Mouse (Mus musculus): Measurements from ENCODE around the gene Pcsk7.

The Pcsk7 gene

DNA sequence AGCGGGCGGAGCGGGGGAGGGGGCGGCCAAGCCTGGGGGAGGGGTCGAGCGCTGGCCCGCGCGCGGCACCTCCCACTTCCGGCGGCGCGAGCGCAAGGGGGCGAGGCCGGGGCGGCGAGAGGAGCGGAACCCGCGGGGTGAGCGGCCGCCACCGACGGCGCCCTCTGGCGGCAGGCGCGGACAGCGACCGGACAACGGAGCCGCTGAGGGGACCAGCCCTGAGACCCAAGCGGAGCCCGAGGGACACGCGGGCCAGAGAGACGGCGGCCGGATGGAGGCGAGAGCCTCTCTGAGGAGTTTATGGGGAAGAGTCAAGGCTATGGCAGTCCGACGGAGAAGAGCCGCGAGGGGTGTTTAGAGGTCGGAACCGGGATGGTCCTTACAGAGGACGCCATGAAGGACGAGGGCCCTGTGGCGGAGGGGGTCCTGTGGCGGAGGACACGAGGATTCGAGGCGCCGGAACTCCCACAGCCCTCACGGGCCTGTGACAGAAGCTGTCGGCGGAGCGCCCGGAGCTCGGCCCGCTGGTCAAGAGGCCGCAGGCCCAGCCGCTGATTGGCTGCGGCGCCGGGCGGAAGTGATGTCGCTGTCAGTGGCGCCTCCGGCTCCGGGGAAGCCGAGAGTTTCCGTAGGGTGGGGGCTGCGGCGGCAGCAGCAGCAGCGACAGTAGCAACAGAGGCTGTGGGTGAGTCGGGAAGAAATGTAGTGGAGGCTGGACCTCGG lies at the start of gene Pcsk7, which contains the start of gene Rnf214:
TSS of gene Pcsk7 (plus strand) at position 143 of the 723 bp plus-strand sequence.
TSS of gene Rnf214 (minus strand) at position 557 of the 723 bp plus-strand sequence.
- peak; percentile 41 for DNase-seq (ENCODE audit: low spot score)

DNA sequence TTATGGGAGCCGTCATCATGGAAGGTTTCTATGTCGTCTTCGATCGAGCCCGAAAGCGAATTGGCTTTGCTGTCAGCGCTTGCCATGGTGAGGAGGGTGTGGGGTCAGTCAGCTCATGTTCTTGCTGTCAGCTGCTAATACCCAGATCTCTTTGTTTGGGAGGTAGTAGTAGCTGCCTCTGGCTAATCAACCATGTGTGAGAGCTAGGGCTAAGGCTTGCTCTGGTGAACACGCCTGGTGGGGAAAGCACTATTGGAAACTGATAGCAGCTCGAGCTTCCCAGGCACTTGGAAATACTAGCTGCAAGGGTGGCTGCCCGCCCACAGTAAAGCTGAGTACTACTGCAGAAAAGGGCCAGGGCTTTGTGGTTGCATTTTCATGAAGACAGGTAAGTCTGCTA lies 46.9 kb upstream of the Pcsk7 start:
- DNase-seq (ENCODE audit: low spot score) = no peak

DNA sequence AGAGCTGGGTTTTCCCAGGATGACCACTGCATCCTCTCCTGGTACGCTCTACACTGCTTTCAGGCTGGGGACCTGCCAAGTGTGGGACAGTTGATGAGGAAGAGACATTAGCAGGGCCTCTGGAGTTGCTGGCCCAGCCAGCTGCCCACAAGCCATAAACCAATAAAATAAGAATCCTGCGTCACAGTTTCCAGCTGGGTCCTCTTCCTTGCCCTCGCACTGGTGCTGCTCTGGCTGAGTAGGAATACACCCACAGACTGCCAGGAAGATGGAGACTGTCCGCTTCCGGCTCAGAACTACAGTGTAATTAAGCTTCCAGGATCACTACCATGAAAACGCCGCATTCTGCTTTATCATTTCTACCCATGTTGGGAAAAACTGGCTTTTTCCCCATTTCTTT lies 44.5 kb upstream of the Pcsk7 start:
- DNase-seq (ENCODE audit: low spot score) = no peak

DNA sequence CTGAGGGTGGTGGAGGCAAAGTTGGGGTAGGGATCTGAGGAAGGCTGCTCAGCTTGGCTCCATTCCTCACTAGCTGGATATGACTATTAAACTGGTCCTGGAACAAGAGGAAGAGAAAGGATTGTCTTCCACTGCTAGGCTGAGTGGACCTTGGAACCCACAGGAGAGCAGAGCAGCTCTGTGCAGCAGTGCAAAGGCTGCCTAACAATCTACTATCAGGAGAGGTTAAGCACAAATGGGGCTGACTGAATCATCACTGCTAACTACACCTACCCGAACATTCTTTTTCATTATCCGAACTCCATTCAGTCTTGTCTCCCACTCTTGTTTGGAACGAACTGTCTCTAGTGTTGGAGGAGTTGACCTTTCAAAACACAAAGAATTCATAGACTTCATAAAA lies 37.1 kb upstream of the Pcsk7 start:
- DNase-seq (ENCODE audit: low spot score) = no peak

DNA sequence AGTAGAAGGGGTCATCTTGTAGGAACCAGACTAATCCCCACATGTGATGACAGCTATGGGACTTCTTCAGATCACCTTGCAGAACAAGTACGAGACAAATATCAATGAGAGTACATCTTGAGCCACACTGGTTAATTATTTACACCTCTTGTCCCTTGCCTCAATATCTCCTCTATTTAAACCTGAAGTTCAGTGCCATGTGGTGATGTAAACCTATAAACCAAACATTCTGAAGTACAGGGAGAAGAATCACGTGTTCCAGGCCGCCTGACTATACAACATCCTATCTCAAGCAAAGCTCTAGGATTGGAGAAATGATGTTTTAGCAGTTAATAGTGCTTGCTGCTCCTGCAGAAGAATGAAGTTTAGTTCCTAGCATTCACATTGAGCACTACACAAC lies 36.0 kb upstream of the Pcsk7 start:
- DNase-seq (ENCODE audit: low spot score) = no peak

- DNase-seq (ENCODE audit: low spot score) = no peak
These were observed 28.4 kb upstream of the Pcsk7 start for GRCm38 (mm10) chr9:45877928-45878327.

DNA sequence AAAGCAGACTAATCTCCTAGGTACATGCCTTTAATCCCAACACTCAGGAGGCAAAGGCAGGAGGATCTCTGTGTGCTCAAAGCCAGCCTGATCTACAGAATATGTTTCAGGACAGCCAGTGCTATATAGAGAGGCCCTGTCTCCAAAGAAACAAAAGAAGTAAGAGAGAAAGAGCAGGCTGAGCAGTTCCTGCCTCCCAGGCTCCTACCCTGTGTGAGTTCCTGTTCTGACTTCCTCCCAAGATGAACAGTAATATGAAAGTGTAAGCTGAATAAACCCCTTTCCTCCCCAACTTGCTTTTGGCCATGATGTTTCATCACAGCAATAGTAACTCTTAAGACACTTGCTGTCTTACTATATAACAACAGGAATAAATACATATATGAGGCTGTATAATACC lies 12.6 kb upstream of the Pcsk7 start:
- no peak for DNase-seq (ENCODE audit: low spot score)

- no peak for DNase-seq (ENCODE audit: low spot score)
These were observed 1.1 kb upstream of the Pcsk7 start for GRCm38 (mm10) chr9:45905196-45905595.

DNA sequence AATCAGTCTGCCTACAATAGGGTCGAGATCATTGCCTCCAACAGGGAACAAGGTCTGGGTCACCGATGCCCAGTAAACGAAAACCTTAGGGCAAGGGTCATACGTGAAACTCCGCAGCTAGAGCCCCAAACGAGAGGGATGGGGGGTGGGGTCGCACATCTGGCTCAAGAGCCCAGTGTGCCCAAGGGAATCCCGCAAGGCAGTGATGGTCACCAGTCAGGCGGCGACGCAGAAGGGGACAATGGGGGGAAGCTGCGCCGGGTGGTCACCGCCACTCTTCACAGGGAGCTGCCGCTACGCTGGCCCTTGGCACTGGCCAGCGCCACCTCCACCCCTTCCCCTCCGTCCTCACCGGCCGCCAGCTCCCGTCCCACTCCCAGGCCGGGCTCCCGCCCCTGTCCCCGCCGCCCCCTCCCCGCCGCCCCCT lies 473 bp upstream of the Pcsk7 start:
- no peak for DNase-seq (ENCODE audit: low spot score)

DNA sequence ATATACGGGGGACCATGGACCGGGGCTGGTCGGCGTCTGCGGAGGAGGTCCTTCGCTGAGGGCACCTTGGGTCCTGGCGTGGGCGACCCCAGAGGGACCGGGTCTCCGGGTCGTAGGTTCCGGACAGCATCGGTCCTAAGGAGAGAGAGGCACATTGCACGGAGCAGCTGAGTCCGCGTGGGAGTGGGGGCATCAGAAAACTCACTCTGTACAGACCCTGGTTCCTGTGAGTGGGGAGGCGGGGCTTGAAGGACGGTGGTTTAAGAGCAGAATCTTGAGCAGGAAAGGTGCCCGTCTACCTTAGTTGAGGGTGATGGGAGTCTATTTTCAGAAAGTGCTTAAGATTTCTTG lies 756 bp downstream of the Pcsk7 start:
- no peak for DNase-seq (ENCODE audit: low spot score)

- DNase-seq (ENCODE audit: low spot score) = no peak
These were observed 4.7 kb downstream of the Pcsk7 start for GRCm38 (mm10) chr9:45910995-45911394.

DNA sequence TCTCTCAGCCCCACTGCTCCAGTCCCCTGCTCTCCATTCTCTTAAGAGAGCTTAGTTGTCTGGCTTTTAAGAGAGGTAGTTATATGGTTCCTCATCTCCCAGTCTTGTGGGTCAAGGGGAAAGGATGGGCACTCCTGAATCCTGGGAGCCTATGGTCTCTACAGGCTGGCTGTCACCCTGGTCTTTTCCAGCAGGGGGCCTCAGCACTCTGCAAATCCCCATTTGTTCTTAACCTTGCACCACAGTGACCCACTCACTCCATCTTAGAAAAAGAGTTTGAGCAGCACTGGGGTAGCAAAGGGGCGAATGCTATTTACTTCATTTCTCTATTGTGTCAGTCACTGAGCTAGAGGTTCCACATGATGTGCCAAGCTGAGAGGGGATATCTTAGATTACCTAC lies 5.4 kb downstream of the Pcsk7 start:
- DNase-seq (ENCODE audit: low spot score) = no peak

- DNase-seq (ENCODE audit: low spot score) = no peak
These were observed 9.4 kb downstream of the Pcsk7 start for GRCm38 (mm10) chr9:45915659-45916058.

- DNase-seq (ENCODE audit: low spot score) = no peak
These were observed 11.0 kb downstream of the Pcsk7 start for GRCm38 (mm10) chr9:45917041-45917934.

- DNase-seq (ENCODE audit: low spot score) = no peak
These were observed 13.6 kb downstream of the Pcsk7 start for GRCm38 (mm10) chr9:45919895-45920294.

- no peak for DNase-seq (ENCODE audit: low spot score)
These were observed 23.0 kb downstream of the Pcsk7 start for GRCm38 (mm10) chr9:45929285-45929684.

DNA sequence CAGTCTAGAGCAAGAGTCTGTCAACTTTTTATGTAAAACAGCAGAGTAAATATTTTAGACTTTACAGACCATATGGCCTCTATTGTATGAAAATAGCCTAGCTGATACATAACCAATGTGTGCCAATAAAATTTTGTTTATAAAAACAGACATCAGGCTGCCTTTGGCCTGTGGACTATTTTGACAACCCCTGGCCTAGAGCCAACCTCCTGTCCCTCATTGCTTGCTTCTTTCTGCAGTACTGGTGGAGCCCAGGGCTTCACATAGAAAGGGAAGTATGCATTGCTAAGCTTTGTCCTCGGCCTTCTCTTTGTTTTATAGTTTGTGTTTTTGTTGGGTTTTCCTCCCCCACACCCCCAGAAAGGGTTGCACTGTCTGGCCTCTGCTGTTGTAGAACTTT lies 25.7 kb downstream of the Pcsk7 start:
- no peak for DNase-seq (ENCODE audit: low spot score)

DNA sequence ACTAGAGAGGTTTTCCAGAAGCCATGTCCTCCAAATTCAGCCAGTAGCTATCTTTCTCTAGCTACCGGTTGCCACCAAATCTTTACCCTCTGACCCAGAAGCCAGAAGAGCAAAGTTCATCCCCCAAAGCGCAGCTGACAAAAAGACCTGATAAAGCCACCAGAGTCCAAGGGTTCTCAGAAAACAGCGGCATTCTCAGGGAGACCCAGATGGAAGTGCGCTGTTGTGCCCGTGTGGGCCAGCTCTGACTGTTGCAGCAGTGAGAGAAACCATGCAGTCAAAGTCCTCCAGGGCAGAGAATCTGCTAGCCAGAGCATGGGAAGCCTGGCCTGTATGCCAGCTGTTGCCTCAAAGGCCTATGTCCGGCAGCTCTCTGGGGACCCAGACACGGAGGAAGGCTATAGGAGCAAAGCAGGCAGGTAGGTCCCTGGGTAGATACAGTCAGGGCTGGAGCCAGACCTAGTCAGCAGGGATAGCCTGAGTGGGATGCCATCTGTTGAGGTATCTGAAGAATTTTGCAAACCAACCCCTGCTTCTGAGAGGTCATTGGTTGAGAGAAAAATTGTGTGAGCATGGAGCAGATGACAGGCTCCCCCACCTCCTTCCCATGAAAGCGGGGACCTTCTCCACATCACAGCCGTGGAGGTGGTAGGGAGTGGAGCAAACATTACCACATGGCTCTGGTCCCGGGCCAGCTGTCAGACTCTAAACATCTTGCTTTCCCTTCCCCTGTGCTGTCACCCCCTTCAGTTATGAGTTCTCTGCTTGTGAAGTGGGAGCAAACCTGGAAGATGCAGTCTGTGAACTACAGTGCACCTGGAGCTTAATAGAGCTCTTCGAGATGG lies 26.5 kb downstream of the Pcsk7 start:
- no peak for DNase-seq (ENCODE audit: low spot score)

DNA sequence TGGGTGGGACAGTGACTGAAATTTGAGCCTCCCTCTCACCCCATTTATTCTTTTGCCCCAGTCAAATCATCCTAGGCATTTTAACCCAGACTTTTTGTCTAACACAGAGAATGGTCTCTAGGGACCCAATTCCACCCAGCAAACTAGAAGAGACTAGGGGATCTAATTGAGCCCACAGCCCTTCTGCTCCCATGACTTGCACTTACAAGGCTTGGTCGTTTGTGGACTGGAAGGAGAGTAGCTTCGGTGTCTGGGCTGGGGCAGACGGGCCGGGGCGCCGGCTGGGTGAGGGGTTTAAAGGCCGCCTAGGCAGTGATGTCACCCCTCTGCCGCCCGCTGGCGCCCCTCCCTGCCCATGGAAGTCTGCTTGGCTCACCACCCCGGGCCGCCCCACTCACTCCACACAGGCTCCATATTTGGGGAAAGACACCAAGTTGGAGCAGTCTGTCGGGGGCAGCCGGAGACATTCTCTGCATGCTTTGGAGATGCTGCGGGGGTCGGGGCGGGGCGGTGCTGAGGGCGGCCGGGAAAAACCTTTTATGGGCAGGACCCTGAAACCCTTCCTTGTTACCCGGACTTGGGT lies 29.4 kb downstream of the Pcsk7 start, which contains the start of gene Tagln:
TSS of gene Tagln (minus strand) at position 431 of the 583 bp plus-strand sequence.
- no peak for DNase-seq (ENCODE audit: low spot score)

GRCm38 (mm10) chr9:45936883-45937282 lies 30.6 kb downstream of the Pcsk7 start:
- DNase-seq (ENCODE audit: low spot score) = no peak

DNA sequence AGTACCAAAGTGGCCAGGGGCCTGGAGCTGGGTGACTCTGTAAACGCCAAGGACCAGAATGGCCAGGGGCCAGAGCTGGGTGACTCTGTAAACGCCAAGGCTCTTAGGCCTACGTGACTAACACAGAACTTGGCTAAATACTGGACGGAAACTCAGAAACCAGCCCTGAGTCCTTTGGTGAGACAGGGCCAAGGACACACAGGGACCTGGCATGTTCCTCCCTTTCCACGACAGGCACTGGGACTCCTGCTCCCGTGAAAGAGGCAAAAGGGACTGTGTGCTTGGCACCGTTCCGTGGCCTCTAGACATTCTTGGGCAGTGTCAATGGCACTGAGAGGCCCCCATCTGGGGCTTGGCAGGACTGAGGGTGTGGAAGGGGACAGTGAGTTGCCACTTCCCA lies 31.8 kb downstream of the Pcsk7 start:
- no peak for DNase-seq (ENCODE audit: low spot score)
